ENCODE assay signal across 7 mouse cellular contexts in genomic region chr6:114642601-114643528, GRCm38 (mm10). TPM values are rescaled to one million over a fixed set of nuclear protein-coding genes. Genes with fewer than 3 reads are reported as not detected.
DNase-seq lines count a peak whose midpoint lies in the region; ATAC-seq lines count a peak whose summit lies in the region.

Atg7 (plus strand) TSS chr6:114643097.

- peak; percentile 96 for DNase-seq in adrenal gland, postnatal 14 days
- DNase-seq in embryonic facial prominence, embryonic 11.5 days (ENCODE audit: low spot score) = peak; percentile 95
- DNase-seq in heart, adult 11 months = peak; percentile 99
- peak; percentile 94 for DNase-seq in kidney, adult 18-20 months
- peak; percentile 97 for DNase-seq in limb, embryonic 11.5 days (ENCODE audit: low spot score)
- DNase-seq in midbrain, embryonic 14.5 days = peak; percentile 99
- DNase-seq in spleen, adult 18-20 months = peak; percentile 84 to 91

- H3K4me2 ChIP-seq in embryonic facial prominence, embryonic 11.5 days (ENCODE audit: low read depth, low read length) = peak within 1 kb of the TSS; percentile 48
- peak within 1 kb of the TSS; percentile 82 for H3K4me2 ChIP-seq in limb, embryonic 11.5 days (ENCODE audit: low read depth, severe bottlenecking)
- H3K4me2 ChIP-seq in midbrain, embryonic 14.5 days (ENCODE audit: low read length) = peak within 1 kb of the TSS; percentile 84

- H3K27ac ChIP-seq in embryonic facial prominence, embryonic 11.5 days (replicated peaks; ENCODE audit: low read depth, low read length) = no peak within 1 kb of the TSS
- no peak within 1 kb of the TSS for H3K27ac ChIP-seq in limb, embryonic 11.5 days (replicated peaks; ENCODE audit: low read depth, low read length)
- peak within 1 kb of the TSS; percentile 74 for H3K27ac ChIP-seq in midbrain, embryonic 14.5 days (replicated peaks; ENCODE audit: low read depth, low read length)

- no peaks in the 10 kb centered on the region for H3K4me1 ChIP-seq in embryonic facial prominence, embryonic 11.5 days (ENCODE audit: control insufficient read depth, insufficient read depth, low read length)
- peaks cover 3% of the 10 kb centered on the region for H3K4me1 ChIP-seq in limb, embryonic 11.5 days (ENCODE audit: control insufficient read depth, insufficient read depth, low read length)
- H3K4me1 ChIP-seq in midbrain, embryonic 14.5 days (ENCODE audit: control insufficient read depth, insufficient read depth, low read length) = peaks cover 7% of the 10 kb centered on the region

- H3K9me3 ChIP-seq in embryonic facial prominence, embryonic 11.5 days (replicated peaks; ENCODE audit: control insufficient read depth, low read length) = no peaks in the 10 kb centered on the region
- no peaks in the 10 kb centered on the region for H3K9me3 ChIP-seq in limb, embryonic 11.5 days (ENCODE audit: control insufficient read depth, low read length)
- H3K9me3 ChIP-seq in midbrain, embryonic 14.5 days (ENCODE audit: control insufficient read depth, low read length) = no peaks in the 10 kb centered on the region

- no peaks in the 10 kb centered on the region for H3K27me3 ChIP-seq in embryonic facial prominence, embryonic 11.5 days (ENCODE audit: control insufficient read depth, insufficient read depth, low read length)
- H3K27me3 ChIP-seq in limb, embryonic 11.5 days (ENCODE audit: control insufficient read depth, insufficient read depth, low read length) = no peaks in the 10 kb centered on the region; the same call in 1 of the 2 replicates
- no peaks in the 10 kb centered on the region for H3K27me3 ChIP-seq in midbrain, embryonic 14.5 days (ENCODE audit: control insufficient read depth, insufficient read depth, low read length)

- H3K9ac ChIP-seq in embryonic facial prominence, embryonic 11.5 days (replicated peaks; ENCODE audit: low read length) = peak within 1 kb of the TSS; percentile 74
- H3K9ac ChIP-seq in limb, embryonic 11.5 days (ENCODE audit: low read length) = peak within 1 kb of the TSS; percentile 76
- H3K9ac ChIP-seq in midbrain, embryonic 14.5 days (replicated peaks; ENCODE audit: low read length) = peak within 1 kb of the TSS; percentile 62

- H3K4me3 ChIP-seq in embryonic facial prominence, embryonic 11.5 days (ENCODE audit: low read depth, low read length) = peak within 1 kb of the TSS; percentile 69
- H3K4me3 ChIP-seq in limb, embryonic 11.5 days (ENCODE audit: low read depth, low read length) = peak within 1 kb of the TSS; percentile 75
- peak within 1 kb of the TSS; percentile 74 for H3K4me3 ChIP-seq in midbrain, embryonic 14.5 days (replicated peaks; ENCODE audit: low read depth, low read length)

- H3K36me3 ChIP-seq in embryonic facial prominence, embryonic 11.5 days (replicated peaks; ENCODE audit: control insufficient read depth, insufficient read depth, low read depth, low read length) = no peaks in the 10 kb centered on the region
- H3K36me3 ChIP-seq in limb, embryonic 11.5 days (ENCODE audit: control insufficient read depth, insufficient read depth, low read length) = no peaks in the 10 kb centered on the region
- no peaks in the 10 kb centered on the region for H3K36me3 ChIP-seq in midbrain, embryonic 14.5 days (ENCODE audit: control insufficient read depth, insufficient read depth, low read length)

- under 1% methylated on average over 38 of the region's 38 CpGs for WGBS in embryonic facial prominence, embryonic 11.5 days
- WGBS in limb, embryonic 11.5 days = under 1% methylated on average over 38 of the region's 38 CpGs
- WGBS in midbrain, embryonic 14.5 days = under 1% methylated on average over 38 of the region's 38 CpGs

- peak; percentile 69 for ATAC-seq in embryonic facial prominence, embryonic 11.5 days (replicated peaks; ENCODE audit: insufficient number of reproducible peaks, low FRiP score, low TSS enrichment, low read depth)
- peak; percentile 70 for ATAC-seq in limb, embryonic 11.5 days (ENCODE audit: insufficient number of reproducible peaks, low FRiP score, low TSS enrichment, low read depth)
- ATAC-seq in midbrain, embryonic 14.5 days (ENCODE audit: low FRiP score, low TSS enrichment) = peak; percentile 84

RNA-seq across cellular contexts. Expression of gene Atg7, which starts in this region (rescaled TPM):
- 27.4 and 31.9 TPM in 2 replicates for total RNA-seq in adrenal gland, postnatal 14 days (2021)
- 14.6 and 16.7 TPM in 2 replicates for polyA plus RNA-seq in embryonic facial prominence, embryonic 11.5 days (2014; fragmentation: Nextera tagmentation; extraction: Ambion mirVana)
- 16.8 and 18.9 TPM in 2 replicates for polyA plus RNA-seq in limb, embryonic 11.5 days (2014; fragmentation: Nextera tagmentation; extraction: Ambion mirVana)
- polyA plus RNA-seq in midbrain, embryonic 14.5 days (2014; fragmentation: Nextera tagmentation; extraction: Ambion mirVana) = 18.3 and 18.4 TPM in 2 replicates
